Mouse (Mus musculus): Measurements from ENCODE around the gene 2310002L09Rik.
"Not testable (repeated sequence)": the region's sequence is repeated elsewhere in the genome, so short reads cannot be mapped to it uniquely, and the experiment has no call there.

2310002L09Rik gene

DNA sequence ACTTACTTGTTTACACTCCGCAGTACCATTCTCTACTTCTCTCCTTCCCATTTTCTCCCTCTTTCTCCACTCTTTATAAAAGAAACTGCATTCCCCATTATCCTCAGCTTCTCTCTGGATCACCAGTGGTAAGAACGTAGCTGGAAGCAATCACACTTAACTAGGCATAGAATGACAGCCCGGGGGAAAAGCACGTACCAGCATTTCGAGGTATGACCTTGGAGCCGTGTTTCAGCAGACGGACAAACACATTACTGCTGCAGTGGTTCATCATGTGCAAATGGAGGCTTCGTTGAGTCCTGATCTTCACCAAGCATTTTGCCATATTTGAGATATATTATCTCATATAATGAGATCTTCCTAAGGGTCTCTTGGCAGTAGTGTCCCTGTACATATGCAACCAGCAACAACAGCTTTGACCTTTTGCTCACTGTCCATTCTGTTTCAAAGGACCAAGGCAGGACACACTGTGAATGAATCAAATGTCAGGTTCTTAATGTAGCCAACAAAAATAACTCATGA, at the start of gene 2310002L09Rik:
2310002L09Rik (minus strand) TSS at position 472 of the 522 bp plus-strand sequence.
- no peak for DNase-seq (ENCODE audit: low spot score in 2 of 2)

DNA sequence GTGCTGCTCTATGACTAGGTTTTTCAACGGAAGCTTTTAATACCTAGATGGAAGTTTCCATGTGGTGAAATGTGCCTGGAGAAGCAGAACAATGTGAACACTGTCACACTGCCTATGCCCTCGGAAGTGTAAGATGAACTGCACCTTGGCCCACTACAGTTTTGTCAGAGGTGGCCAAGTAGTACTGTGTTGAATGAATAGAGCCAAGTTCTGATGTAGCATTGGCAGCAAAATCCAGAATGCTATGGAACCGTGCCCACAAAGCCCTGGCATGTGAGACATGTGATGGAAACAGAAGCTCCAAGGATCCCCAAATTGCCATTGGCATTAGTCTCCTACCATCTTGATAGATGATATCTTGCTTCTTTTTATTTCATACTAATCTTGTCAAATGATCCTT, 29.8 kb upstream of the 2310002L09Rik start:
- DNase-seq (ENCODE audit: low spot score in 2 of 2): no peak

DNA sequence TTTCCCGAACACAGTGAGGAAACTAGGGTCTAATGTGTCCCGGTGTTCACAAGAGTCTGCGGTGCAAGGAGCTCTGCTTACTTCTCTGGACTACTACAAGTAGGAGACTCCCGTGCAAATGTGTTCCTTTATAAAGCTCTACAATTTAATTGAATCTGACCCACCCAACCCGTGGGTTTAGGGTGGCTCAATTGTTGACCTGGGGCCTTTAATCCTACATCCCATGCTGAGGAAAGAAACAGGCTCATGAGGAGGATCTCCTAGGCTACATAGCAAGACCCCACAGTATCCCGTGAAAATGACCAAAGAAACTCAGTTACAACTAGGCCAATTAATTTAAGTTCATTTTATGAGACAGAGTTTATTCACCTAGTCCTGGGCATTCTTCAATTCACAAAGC, 30.0 kb downstream of the 2310002L09Rik start, which contains the start of gene Gm11756:
Gm11756 (minus strand) TSS at position 101 of the 400 bp plus-strand sequence.
- not testable (repeated sequence) for DNase-seq (ENCODE audit: low spot score in 2 of 2)

DNA sequence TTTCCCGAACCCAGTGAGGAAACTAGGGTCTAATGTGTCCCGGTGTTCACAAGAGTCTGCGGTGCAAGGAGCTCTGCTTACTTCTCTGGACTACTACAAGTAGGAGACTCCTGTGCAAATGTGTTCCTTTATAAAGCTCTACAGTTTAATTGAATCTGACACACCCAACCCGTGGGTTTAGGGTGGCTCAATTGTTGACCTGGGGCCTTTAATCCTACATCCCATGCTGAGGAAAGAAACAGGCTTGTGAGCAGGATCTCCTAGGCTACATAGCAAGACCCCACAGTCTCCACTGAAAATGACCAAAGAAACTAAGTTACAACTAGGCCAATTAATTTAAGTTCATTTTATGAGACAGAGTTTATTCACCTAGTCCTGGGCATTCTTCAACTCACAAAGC, 44.8 kb downstream of the 2310002L09Rik start, which contains the start of gene Gm13871:
Gm13871 (minus strand) TSS at position 101 of the 400 bp plus-strand sequence.
- not testable (repeated sequence) for DNase-seq (ENCODE audit: low spot score in 2 of 2)

DNA sequence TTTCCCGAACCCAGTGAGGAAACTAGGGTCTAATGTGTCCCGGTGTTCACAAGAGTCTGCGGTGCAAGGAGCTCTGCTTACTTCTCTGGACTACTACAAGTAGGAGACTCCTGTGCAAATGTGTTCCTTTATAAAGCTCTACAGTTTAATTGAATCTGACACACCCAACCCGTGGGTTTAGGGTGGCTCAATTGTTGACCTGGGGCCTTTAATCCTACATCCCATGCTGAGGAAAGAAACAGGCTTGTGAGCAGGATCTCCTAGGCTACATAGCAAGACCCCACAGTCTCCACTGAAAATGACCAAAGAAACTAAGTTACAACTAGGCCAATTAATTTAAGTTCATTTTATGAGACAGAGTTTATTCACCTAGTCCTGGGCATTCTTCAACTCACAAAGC, 59.6 kb downstream of the 2310002L09Rik start, which contains the start of gene Gm11757:
Gm11757 (minus strand) TSS at position 101 of the 400 bp plus-strand sequence.
- not testable (repeated sequence) for DNase-seq (ENCODE audit: low spot score in 2 of 2)
